Mouse (Mus musculus) limb, embryonic 12.5 days (tissue): ENCODE measurements at regions not wholly inside any gene's neighbourhood (a gene's known extent, or its start where the extent isn't known, plus 50 kb on each side); places are given as distances from the start of the nearest gene placed in this dataset.
"Not testable (repeated sequence)": the region's sequence is repeated elsewhere in the genome, so short reads cannot be mapped to it uniquely, and the experiment has no call there.

Source experiments
- ATAC-seq: fragments of 200-750 bp; cut with Nextera tagmentation; 2 replicates; pipeline ENCODE4 v1.8.0; 2017; ENCODE audit warnings: low read depth, moderate TSS enrichment; ENCODE audit not compliant: insufficient number of reproducible peaks, insufficient read depth, low FRiP score, low TSS enrichment
- H3K27ac ChIP-seq: fragments of 300-500 bp; sonication (generic); 2 replicates; pipeline ENCODE4 v1.5.1; 2016; ENCODE audit warnings: mild to moderate bottlenecking, moderate library complexity
- H3K27me3 ChIP-seq: fragments of 300-500 bp; sonication (generic); 2 replicates; pipeline ENCODE4 v1.6.1; 2016; ENCODE audit warnings: mild to moderate bottlenecking, moderate library complexity
- H3K36me3 ChIP-seq: fragments of 300-500 bp; sonication (generic); 2 replicates; pipeline ENCODE4 v1.6.1; 2016; ENCODE audit warnings: mild to moderate bottlenecking, moderate library complexity
- H3K4me1 ChIP-seq: fragments of 300-500 bp; sonication (generic); replicated peaks from 2 replicates; pipeline ENCODE4 v1.6.1; 2016
- H3K4me2 ChIP-seq: fragments of 300-500 bp; sonication (generic); 2 replicates; pipeline ENCODE4 v1.6.1; 2016; ENCODE audit warnings: mild to moderate bottlenecking, moderate library complexity
- H3K4me3 ChIP-seq: fragments of 300-500 bp; sonication (generic); replicated peaks from 2 replicates; pipeline ENCODE4 v1.5.1; 2016; ENCODE audit warnings: mild to moderate bottlenecking
- H3K9ac ChIP-seq: fragments of 300-500 bp; sonication (generic); replicated peaks from 2 replicates; pipeline ENCODE4 v1.6.1; 2016; ENCODE audit warnings: mild to moderate bottlenecking, moderate library complexity
- H3K9me3 ChIP-seq: fragments of 300-500 bp; sonication (generic); 2 replicates; pipeline ENCODE4 v1.6.1; 2016; ENCODE audit warnings: mild to moderate bottlenecking, moderate library complexity
- WGBS: fragments of 180-500 bp; shearing (Covaris S2); methylation state at CpG from one replicate; pipeline ENCODE4 v1.1.7; 2016; 5-methylcytosine and 5-hydroxymethylcytosine counted together

- Histone ChIP-seq H3K4me1 (no peaks in the 10 kb centered on the region), H3K27me3 (no peaks in the 10 kb centered on the region), H3K4me2 (no peak overlapping the region), H3K9ac (no peak overlapping the region), H3K9me3 (no peaks in the 10 kb centered on the region), H3K4me3 (no peak overlapping the region), H3K27ac (no peak overlapping the region), H3K36me3 (no peaks in the 10 kb centered on the region)
- 66% methylated on average over 6 of the region's 6 CpGs for WGBS
- ATAC-seq: no peak
These were observed 1579.7 kb upstream of the G6pd2 start for GRCm38 (mm10) chr5:60228966-60229365.

GRCm38 (mm10) chr5:60231232-60231891, 1577.3 kb upstream of the G6pd2 start:
- 11% methylated on average over 30 of the region's 30 CpGs for WGBS
- not testable (repeated sequence) for H3K27ac ChIP-seq, ATAC-seq, H3K27me3 ChIP-seq, H3K36me3 ChIP-seq, H3K4me1 ChIP-seq, H3K9me3 ChIP-seq, H3K9ac ChIP-seq
- Histone ChIP-seq H3K4me2 (peak overlapping the region; percentile 44), H3K4me3 (peak overlapping the region; percentile 16; the same call in 1 of the 2 replicates)

- 94% methylated on average over 2 of the region's 2 CpGs for WGBS
- H3K9ac ChIP-seq: no peak overlapping the region
- H3K27ac ChIP-seq: no peak overlapping the region
- ATAC-seq: no peak
- no peaks in the 10 kb centered on the region for H3K27me3 ChIP-seq
- no peak overlapping the region for H3K4me2 ChIP-seq
- H3K4me1 ChIP-seq: no peaks in the 10 kb centered on the region
- no peak overlapping the region for H3K4me3 ChIP-seq
- no peaks in the 10 kb centered on the region for H3K9me3 ChIP-seq
- H3K36me3 ChIP-seq: no peaks in the 10 kb centered on the region
These were observed 1564.4 kb upstream of the G6pd2 start for GRCm38 (mm10) chr5:60244185-60244584.

DNA sequence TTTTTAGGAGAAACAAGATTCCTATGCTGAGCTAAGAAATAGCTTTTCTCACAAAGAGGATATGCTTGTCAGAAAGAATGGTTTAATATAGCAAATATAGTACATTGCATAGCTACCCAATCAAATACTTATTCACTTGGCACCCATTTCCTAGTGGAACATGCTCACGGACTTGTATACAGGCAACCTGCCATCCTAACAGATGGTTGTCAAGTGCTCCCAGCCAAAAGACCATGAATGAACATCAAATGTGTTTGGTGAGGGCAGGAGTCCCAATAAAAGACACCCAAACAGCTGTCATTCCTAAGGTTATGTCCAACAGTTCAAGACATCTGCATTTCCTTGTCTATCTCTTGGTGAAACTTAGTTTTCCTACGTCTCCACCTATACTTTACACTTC, 1531.9 kb upstream of the G6pd2 start:
- Histone ChIP-seq H3K27ac (no peak overlapping the region), H3K4me3 (no peak overlapping the region), H3K4me2 (no peak overlapping the region), H3K27me3 (no peaks in the 10 kb centered on the region), H3K4me1 (no peaks in the 10 kb centered on the region), H3K9ac (no peak overlapping the region), H3K36me3 (no peaks in the 10 kb centered on the region), H3K9me3 (no peaks in the 10 kb centered on the region)
- no peak for ATAC-seq
- 77% methylated on average over 2 of the region's 2 CpGs for WGBS
